Mouse (Mus musculus) heart, adult 11 months (tissue): ENCODE measurements at regions not wholly inside any gene's neighbourhood (a gene's known extent, or its start where the extent isn't known, plus 50 kb on each side); places are given as distances from the start of the nearest gene placed in this dataset.

Experiments used
- DNase-seq: peaks from one replicate; pipeline ENCODE4 v3.0.0; 2022

DNA sequence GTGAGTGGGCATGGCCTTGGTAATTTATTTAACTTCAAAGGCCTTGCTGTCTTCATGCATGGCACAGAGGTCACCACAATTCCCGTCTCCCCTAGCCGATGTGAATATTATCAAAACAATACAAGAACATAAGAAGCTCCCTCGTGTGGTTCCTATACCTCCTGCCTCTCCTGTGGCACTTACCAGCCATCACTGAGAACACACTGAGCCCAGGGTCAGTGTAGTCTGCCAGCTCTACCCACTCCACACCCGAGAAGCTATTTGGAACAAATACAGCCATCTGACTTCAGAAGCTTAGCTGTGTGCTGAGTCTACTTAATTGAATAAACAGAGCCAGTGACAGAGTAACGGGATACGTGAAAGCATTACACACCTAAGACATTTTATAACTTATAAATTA, 605.7 kb upstream of the Arpp21 start:
- peak; percentile 60 for DNase-seq

DNA sequence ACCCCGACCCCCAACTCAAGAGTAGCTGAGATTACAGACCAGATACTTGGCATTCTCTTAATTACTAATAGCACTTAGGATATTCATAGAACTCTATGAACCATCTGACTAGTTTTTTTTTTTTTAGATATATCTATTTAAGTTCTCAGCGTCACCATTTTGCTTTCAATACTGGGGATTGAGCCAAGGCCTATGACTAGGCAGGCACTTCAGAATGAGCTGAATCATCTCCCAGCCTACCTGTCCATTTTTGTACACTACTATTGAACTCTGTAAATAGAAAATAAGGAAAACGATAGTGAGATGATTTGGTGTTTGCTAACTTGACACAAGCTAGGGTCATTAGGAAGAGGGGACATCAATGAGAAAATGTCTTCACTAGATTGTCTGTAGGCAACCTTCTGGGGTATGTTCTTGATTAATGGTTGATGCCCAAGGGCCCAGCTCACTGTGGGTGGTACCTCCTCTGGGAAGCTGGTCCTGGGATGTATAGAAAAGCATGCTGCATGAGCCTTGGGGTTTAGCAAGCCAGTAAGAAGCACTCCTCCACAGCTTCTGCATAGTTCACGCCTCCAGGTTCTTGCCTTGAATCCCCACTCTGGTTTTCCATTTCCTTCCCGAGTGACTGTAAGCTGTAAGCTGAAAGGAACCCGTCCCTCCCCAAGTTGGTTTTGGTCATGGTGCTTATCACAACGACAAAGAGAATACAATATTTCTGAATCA, 603.5 kb upstream of the Arpp21 start:
- DNase-seq = no peak

DNA sequence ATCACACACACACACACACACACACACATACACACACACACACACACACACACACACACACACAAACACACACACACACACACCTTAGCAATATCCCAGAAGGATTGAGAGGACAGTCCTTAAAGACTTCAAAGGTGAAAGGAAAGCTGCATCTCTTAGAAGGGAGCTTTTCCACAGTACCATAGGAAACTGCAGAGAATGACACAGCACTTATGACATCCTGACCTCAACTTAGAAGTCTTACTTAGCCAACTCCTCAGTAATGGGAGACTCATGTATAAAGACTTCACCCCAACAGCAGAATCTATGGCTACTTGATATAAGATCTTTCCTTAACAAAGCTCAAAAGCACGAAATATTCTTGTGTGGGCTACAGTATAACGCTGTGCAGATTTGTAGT, 601.8 kb upstream of the Arpp21 start:
- no peak for DNase-seq

DNA sequence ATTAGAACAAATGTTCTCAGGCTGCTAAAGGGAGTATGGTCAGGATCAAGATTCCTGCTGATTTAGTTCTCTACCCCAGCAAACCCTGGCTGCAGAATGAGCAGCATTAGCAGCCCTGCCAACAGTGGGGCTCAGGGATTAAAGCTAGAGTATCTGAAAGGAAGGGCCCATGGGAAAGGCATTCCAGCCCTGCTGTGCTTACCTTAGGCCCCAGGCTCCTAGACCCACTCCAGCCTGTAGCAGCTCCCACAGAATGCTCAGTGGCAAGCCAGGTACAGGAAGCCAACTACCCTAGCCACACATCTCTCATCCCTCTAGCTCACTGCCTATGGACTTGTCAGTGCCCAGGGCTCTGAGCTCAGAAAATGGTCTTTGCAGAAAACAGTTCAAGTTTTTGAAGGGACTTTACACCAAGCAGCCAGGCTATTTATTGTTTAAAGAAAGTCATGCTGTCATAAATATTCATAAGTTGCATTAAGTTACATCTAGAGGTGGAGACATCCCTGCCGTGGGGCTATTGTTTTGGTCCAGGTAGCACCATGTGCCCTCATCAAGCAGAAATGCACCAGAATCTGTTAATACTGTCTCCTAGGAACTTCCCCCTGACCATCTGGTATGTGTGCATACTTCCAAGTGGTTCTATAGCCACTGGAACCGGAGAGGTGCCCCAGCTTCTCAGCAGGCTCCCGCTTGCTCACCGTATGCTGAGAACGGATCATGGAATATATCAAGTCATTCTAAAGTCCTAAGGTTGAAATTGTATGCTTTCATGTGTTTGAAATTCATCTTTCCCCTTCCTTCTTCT, 598.9 kb upstream of the Arpp21 start:
- peak; percentile 65 for DNase-seq

DNA sequence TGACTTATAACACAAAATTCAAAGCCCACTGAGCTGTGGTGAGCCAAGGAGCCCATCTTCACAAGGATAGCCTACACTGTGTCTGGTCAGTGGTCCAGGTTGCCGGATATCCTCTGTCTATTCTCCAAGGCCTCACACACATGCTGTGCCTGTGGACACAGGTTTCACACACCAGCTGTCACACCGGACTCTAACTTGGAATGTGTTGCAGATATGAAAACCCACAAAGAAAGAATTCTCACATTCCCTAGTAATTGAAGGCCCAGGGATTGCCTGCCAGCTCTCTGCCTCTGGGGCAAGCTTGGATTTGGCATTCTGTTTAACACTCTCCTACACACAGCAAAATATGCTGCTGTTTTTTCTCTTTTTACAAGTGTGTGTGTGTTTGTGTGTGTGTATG, 595.4 kb upstream of the Arpp21 start:
- peak; percentile 29 for DNase-seq

DNA sequence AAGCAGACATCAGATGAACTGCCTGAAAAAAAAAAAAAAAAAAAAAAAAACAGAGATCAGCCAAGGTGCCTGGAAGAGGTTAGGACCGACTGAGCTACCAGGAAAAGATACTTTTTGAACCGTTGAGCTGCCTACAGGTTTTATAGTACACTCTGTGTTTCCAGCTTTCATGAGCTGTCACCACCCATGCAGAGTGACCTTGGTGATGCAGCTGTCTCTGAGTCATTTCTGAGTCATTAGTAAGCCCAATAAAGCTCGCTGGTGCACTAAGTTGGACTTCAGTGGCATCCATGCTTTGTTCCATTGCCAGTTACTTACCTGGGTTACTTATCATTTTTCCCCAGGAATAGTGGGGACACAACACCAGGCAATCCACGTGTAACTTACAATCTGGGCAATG, 592.9 kb upstream of the Arpp21 start:
- DNase-seq = peak; percentile 42

DNA sequence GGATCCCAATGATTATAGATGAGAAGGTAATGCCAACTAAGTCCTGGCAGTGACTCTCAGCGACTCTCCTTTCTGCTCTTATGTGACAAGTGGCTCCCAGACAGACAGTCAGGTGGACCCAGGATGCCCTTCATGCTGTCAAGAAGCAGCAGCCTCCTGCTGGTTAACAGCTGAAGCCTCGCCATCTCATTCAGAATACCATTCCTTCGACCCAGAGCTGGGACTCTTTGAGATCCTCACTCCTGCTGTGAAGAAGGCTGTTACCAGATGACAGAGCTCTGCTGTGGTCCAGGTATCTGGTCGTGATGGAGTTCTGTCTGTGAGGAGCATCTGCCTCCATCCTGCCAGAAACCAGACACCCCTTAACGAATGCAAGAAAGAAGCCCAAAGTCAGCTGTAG, 590.9 kb upstream of the Arpp21 start:
- DNase-seq = peak; percentile 22

DNA sequence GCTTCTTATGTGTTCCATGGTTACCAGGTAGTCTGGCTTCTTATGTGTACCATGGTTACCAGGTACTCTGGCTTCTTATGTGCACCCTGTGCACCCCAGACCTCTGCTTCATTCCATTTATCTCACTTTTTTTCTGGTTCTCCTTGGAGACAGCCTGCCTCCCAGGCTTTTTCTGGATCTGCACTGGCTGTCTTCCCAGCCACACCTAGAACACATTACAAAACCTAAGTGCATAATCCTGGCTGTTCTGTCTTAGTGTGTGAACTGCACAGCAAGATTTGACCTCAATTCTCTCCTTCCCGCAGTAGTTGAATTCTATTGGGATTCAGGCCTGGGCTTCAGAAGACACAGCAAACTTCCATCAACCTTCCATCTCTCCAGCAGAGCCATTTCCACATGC, 586.2 kb upstream of the Arpp21 start:
- no peak for DNase-seq

DNA sequence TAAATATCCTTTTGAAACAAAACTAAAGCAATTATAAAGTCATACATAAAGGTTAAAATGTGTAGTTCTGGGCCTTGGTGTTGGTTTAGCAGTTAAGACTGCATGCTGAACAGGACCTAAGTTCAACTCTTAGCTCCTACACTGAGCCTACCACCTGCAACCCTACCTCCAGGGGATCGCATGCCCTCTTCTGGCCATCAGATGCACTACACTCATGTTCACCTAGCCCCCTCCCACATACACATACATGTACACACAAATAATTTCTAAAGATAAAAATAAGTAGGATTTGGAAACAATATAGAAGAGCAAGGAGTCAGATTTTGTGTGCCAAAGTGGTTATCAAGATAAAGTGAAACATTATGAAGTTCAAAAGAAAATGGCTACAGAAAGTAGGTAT, 576.2 kb upstream of the Arpp21 start:
- DNase-seq = peak; percentile 42

DNA sequence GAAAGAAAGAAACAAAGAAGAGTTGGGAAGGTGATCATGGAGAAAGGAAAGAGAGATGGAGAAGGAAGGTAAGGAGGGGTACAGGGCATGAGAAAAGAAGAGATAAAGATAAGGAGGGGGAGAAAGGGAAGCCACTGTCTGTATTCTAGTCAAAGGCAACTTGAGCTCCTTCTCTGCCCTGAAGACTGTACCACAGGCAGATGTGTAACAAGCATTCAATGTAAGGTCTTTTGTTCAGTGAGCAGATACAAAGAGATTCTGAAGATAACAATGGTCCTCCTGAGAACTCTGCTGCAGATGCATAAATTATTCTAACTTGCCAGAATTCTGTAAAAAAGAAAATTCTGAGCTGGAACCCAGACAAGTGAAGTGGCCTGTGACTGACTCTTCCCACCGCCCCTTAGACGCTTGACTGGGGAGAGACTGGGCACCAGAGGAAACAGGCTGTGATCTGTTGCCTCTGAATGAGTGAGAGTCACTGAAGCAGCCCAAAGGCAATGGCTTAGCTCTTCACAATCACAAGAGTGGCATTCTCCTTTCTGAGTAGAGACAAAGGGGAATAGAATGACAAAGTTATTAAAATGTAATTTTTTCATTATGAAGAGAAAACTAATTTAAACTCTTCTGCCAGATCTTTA, 564.0 kb upstream of the Arpp21 start:
- DNase-seq = no peak

DNA sequence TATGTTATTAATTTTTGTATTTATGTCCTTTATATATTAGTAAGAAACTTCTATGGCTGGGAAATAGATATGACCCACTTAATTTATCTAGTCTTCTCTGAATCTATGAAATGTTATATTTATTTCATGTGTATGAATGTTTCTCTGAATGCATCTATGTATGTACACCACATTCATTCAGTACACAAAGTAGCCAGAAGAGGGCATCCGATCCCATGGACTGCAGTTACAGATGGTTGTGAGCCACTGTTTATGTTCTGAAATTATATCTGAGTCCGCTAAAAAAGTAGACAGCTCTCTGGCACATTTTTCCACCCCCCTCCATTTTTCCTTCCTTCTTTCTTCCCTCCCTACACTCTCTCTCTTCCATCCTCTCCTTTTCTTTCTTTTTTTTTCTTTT, 557.8 kb upstream of the Arpp21 start:
- no peak for DNase-seq

DNA sequence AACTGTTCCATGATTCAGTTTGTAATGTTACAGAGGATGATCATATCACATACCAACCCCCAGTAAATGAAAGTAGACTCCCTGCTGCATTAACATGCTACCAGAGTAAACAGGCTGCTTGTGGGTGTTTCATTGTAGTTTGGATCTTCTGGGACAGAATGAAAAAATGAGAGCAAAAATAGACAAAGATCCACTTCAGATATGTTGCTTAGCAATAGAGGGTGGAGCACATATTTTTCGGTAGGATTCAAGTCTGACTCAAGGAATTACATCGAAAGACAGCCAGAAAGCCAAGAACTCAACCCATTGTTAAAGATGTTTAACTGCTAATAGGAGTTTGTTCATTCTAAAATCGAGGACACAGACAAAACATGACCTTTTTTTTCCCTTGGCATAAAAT, 536.2 kb upstream of the Arpp21 start:
- no peak for DNase-seq

DNA sequence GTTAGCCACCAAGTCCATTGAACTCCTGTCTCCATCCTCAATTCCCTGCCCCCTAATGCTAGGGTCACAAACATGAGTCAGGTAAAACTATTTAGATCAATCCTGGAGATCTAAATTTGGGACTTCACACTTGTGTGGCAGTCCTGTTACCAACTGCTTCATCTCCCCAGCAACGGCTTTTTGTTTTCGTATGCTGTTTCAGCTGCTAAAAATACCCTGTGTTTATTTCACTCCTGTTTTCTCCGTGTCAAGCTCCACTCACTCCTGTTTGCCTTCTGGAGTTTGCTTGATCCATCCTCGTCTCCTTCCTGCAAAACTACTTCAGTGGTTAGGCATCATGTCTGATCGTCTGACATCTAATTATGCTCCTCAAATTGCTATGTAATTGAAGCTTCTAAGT, 508.9 kb upstream of the Arpp21 start:
- DNase-seq = no peak

DNA sequence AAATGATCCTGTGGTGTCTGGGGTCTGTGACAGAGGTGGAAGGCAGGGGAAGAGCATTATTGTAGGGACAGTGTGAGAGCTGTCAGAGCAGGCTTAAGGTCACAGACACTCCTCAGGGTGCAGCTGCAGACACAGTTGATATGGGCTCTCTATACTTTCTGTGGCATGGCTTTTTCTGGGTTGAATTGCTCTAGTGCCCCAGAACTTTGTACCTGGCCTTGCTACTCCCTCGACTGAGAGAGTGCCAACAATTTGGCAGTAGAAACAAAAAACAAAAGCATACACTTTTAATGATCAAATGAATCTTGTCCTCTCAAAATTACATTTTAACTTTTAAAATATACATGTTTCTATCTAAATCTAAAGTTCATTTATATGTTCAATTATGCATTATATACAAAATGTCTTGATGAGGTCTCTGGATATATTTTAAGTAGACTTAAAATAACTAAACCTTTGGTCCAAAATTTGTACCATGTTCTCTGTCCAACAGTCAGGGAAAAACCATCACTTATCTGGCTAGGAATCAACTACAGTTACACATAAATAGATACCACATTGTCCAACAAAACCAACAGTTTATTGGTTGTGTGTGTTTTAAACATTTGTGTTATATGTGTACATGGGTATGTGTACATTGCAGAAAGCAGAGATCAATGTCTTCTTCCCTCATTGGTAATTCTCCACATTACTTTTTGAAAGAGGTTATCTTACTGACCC, 508.3 kb upstream of the Arpp21 start:
- no peak for DNase-seq

DNA sequence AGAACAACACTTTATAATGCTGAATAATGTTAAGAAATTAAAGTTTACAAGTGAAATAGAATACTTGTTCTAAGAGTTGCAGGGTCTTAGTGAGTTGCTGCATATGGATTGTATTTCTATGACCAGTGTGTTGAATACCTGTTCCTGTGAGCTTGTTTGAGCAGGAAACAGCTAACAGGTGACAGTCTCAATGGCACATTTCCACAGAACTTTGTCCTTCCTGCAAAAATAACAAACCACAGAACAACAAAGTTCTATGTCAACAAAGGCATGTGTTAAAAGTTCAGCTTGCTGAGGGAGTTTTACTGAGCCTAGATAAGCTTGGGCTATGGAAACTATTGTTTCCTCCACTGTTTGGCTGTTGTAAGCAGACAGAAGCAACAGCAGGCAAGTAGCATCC, 500.0 kb upstream of the Arpp21 start:
- DNase-seq = no peak

DNA sequence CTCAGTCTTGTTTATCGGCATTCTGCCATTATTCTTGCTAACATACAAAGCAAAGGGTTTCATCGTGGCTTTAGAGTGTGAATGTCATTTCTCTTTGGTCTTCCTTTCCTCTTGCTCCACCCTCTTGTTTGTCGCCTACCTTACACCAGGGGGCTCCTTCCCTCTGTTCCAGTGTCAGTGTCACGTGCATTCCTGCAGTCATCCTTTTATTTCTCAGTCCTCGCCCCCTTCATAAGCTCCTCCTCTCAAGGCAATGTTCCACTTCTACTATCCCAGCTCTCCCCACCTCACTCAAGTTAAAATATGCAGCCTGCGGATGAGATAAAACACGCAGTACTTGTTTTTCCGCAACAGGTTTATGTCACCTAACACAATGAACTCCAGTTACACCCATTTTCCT, 489.8 kb upstream of the Arpp21 start:
- DNase-seq = no peak

DNA sequence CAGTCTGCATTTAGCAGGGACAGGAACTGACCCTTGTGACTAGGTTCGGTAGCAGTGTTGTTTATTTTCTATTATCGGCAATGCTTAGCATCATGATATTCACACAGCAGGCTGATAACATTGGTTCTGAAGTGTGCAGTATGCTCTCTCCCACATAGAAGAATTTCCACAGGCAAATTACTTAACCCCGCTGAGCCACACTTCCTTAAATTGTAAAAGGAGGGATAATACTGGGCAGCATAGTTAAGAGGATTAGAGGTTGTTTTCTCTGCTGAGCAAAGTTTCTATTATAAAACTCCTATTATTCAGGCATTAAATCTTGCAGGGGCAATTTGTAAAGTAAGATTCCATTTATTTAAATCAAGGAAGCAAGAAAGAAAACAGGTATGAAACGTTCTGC, 489.4 kb upstream of the Arpp21 start:
- no peak for DNase-seq

DNA sequence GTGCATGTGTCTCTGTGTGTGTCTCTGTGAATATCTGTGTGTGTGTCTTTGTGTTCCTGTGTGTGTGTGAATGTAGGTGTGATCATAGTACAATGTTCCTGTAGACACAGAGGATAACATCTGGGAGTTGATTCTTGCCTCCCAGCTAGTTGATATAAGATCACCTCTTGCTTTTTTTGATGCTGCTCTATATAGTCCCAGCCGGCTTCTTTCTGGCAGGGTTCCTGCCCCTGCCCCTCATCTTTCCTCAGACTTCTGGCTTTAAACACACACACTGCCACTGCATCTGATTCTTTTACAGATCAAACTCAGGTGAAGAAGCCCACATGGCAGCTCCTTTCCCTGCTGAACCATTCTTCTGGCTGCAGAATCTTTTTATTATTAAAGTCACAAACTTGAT, 487.6 kb upstream of the Arpp21 start:
- DNase-seq = no peak

DNA sequence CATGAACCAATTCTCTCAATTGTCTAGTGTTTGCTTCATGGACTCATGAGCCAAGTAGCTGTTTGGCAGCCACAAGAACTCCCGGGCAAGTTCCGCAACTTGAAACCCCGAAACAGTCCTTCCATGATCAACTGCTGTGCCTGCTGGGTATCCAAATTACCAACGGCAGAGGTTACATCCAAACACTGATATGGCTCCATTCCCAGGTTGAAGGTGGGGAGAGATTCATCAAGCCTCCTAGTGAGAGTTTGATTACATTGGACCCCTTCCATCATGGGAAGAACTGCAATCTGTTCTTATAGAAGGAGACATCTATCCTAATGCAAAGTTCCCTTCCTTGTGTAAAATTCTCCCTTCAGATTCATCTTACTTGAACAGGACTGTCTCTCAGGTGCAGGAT, 486.8 kb upstream of the Arpp21 start:
- no peak for DNase-seq

DNA sequence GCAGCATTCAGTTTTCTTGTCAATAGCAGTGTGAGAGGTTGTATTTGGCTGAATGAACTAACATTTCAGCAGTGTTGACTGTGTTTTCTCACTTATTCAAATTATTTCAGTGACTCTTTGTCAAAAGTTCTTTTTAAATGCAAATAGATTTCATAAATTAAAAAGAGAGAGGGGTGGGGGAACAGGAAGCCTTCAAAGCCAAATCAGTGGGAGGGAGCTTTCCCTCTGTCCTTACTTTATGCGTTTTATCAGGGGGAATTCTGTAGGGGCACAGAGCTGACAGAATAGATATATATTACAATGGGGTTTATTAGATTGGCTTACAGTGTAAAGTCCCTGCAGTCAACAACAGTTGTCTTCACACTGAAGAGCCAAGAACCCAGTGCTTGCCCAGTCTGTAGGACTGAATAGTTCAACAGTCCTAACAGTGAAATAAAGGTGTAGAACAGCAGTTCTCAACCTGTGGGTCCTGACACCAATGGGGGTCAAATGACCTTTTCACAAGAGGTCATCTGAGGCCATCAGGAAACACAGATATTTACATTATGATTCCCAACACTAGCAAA, 479.5 kb upstream of the Arpp21 start:
- no peak for DNase-seq

DNA sequence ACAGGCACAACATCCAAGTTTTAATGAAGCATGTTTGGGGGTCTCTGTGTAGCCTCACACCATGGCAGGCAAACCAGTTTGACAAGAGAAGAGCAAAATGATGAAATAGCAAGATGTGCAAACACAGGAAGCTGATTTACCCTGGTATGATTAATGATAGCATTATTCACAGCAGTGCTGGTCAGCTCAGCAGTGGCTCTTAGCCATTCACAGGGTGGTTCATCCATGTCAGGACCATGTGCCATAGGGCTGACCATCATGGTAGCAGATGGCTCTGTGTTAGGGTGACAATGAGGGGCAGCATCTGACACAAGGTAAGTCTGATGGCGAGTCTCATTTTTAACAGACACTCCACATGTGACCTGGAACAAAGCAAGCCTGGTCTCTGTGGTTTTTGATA, 443.1 kb upstream of the Arpp21 start:
- no peak for DNase-seq

DNA sequence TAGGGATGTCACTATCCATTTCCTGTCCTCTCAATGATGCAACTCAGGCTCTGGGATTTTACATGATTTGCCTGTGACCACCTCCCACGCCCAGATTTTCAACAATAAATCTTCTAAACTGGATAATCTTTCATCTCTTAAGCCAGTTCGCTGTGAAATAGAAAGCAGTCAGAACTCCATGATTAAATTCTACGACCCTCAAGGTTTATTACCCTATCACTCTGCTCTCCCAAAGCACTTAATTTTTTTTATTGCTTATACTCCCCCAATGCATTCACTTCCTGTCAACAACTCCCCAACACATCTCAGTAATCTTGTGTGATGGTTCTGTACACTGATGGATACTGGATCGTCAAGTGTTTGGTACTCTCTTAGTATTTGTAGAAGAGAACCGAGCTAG, 439.5 kb upstream of the Arpp21 start:
- DNase-seq = no peak
